Mouse (Mus musculus) liver, embryonic 14.5 days (tissue): ENCODE measurements around the gene Nmi. TPM values are rescaled to one million over a fixed set of nuclear protein-coding genes. Genes with fewer than 3 reads are reported as not detected.
A peak's percentile ranks its signal among the peaks of the same experiment; 100 is the strongest.

Source experiments
- ATAC-seq: fragments of 200-750 bp; cut with Nextera tagmentation; 2 replicates; pipeline ENCODE4 v1.8.0; 2017; ENCODE audit warnings: moderate number of reproducible peaks, mild to moderate bottlenecking, moderate library complexity; ENCODE audit not compliant: insufficient read depth
- DNase-seq, 3 experiments: peaks; one replicate each; pipeline ENCODE4 v3.0.0-alpha.2; 2012 to 2013; ENCODE audit warnings: low read depth in 3 of 3, low spot score in 3 of 3
- H3K27ac ChIP-seq: fragments of 300-500 bp; sonication (generic); 2 replicates; pipeline ENCODE4 v1.5.1; 2014; ENCODE audit warnings: moderate library complexity, mild to moderate bottlenecking, control low read depth, inconsistent platforms
- H3K27me3 ChIP-seq: fragments of 300-500 bp; sonication (generic); 2 replicates; pipeline ENCODE4 v1.6.1; 2014; ENCODE audit warnings: mild to moderate bottlenecking, low read length, moderate library complexity; ENCODE audit not compliant: control insufficient read depth, insufficient read depth
- H3K36me3 ChIP-seq: fragments of 300-500 bp; sonication (generic); replicated peaks from 2 replicates; pipeline ENCODE4 v1.6.1; 2014; ENCODE audit warnings: low read depth; ENCODE audit not compliant: control insufficient read depth, insufficient read depth
- H3K4me1 ChIP-seq, 2 experiments: fragments of 200-500 bp in 1 of 2; fragments of 300-500 bp in 1 of 2; sonication (generic) in 1 of 2; replicated peaks; 2 replicates each; pipeline ENCODE4 v1.6.1; 2012 to 2014; ENCODE audit warnings: antibody characterized with exemption in 1 of 2, inconsistent platforms in 1 of 2, low read length in 1 of 2; ENCODE audit not compliant: control insufficient read depth in 2 of 2, insufficient read depth in 2 of 2
- H3K4me2 ChIP-seq: fragments of 300-500 bp; sonication (generic); 2 replicates; pipeline ENCODE4 v1.6.1; 2014; ENCODE audit warnings: low read depth, mild to moderate bottlenecking, control low read depth, moderate library complexity
- H3K4me3 ChIP-seq, 2 experiments: fragments of 200-500 bp in 1 of 2; fragments of 300-500 bp in 1 of 2; sonication (generic) in 1 of 2; 2 replicates each; pipeline ENCODE4 v1.5.1; 2012 to 2014; ENCODE audit warnings: low read depth in 2 of 2, low read length in 2 of 2, mild to moderate bottlenecking in 2 of 2, control low read depth in 1 of 2, inconsistent platforms in 1 of 2, moderate library complexity in 1 of 2; ENCODE audit not compliant: insufficient read depth in 1 of 2
- H3K9ac ChIP-seq: fragments of 300-500 bp; sonication (generic); replicated peaks from 2 replicates; pipeline ENCODE4 v1.6.1; 2014; ENCODE audit warnings: mild to moderate bottlenecking, control low read depth, moderate library complexity
- H3K9me3 ChIP-seq: fragments of 300-500 bp; sonication (generic); 2 replicates; pipeline ENCODE4 v1.6.1; 2016; ENCODE audit warnings: low read length, mixed read lengths; ENCODE audit not compliant: control insufficient read depth
- CTCF ChIP-seq: IDR thresholded peaks from 2 replicates; pipeline ENCODE4 v1.5.1; 2016; ENCODE audit warnings: antibody characterized with exemption, low read depth, control low read depth
- EP300 ChIP-seq: IDR thresholded peaks from 2 replicates; pipeline ENCODE4 v1.6.1; 2016; ENCODE audit warnings: antibody characterized with exemption, low read depth
- WGBS: fragments of 180-500 bp; shearing (Covaris S2); extraction: QIAGEN DNeasy Blood & Tissue Kit; methylation state at CpG from one replicate; pipeline ENCODE4 v1.1.7; 2014; ENCODE audit not compliant: insufficient replicate concordance; 5-methylcytosine and 5-hydroxymethylcytosine counted together
- polyA plus RNA-seq, 2 experiments: library from polyadenylated mRNA; depleted of rRNA in 1 of 2; stranded (reverse) in 1 of 2; unstranded in 1 of 2; fragments of >200 nt; fragmentation: Nextera tagmentation in 1 of 2; extraction: Ambion mirVana in 1 of 2; gene quantifications; 2 replicates each; pipeline versions ENCODE4 v1.2.1 to v1.2.3; 2012 to 2014

Nmi gene
- polyA plus RNA-seq, 2 experiments = 5.1 to 11.0 TPM

- H3K4me1 ChIP-seq = no peaks in the 10 kb centered on the region
- H3K4me2 ChIP-seq = no peak overlapping the region
- peak in 1 of 3 experiments; percentile 34 for DNase-seq
- H3K9me3 ChIP-seq = no peaks in the 10 kb centered on the region
- H3K4me3 ChIP-seq = no peak overlapping the region
- no peak overlapping the region for H3K9ac ChIP-seq
- no peaks in the 10 kb centered on the region for H3K36me3 ChIP-seq
- no peaks in the 10 kb centered on the region for H3K27me3 ChIP-seq
- no peak overlapping the region for H3K27ac ChIP-seq
- 11% methylated on average over 5 of the region's 5 CpGs for WGBS
- TF ChIP-seq EP300 (no peak), CTCF (peak; percentile 68)
- no peak for ATAC-seq
Observed at GRCm38 (mm10) chr2:51914944-51915680, 58.2 kb downstream of the Nmi start.

- no peaks in the 10 kb centered on the region for H3K4me1 ChIP-seq
- no peak for DNase-seq
- no peaks in the 10 kb centered on the region for H3K27me3 ChIP-seq
- ATAC-seq = no peak
- no peaks in the 10 kb centered on the region for H3K9me3 ChIP-seq
- 41% methylated on average over 7 of the region's 7 CpGs for WGBS
- H3K9ac ChIP-seq = no peak overlapping the region
- no peaks in the 10 kb centered on the region for H3K36me3 ChIP-seq
- no peak overlapping the region for H3K4me2 ChIP-seq
- TF ChIP-seq EP300 (no peak), CTCF (0 out of 2 replicates have a peak, but pooled peaks have one; percentile 6)
- H3K27ac ChIP-seq = no peak overlapping the region
- no peak overlapping the region for H3K4me3 ChIP-seq
Observed at GRCm38 (mm10) chr2:51914532-51914931, 58.8 kb downstream of the Nmi start.

GRCm38 (mm10) chr2:51912740-51913139 lies 60.6 kb downstream of the Nmi start:
- Histone ChIP-seq H3K9ac (no peak overlapping the region), H3K4me3 (no peak overlapping the region), H3K4me2 (no peak overlapping the region), H3K9me3 (no peaks in the 10 kb centered on the region), H3K27ac (no peak overlapping the region), H3K36me3 (no peaks in the 10 kb centered on the region), H3K4me1 (no peaks in the 10 kb centered on the region), H3K27me3 (no peaks in the 10 kb centered on the region)
- ATAC-seq = no peak
- DNase-seq = no peak
- 34% methylated on average over 6 of the region's 6 CpGs for WGBS
- no peak for TF ChIP-seq EP300
- TF ChIP-seq CTCF = no peak

- H3K27ac ChIP-seq = no peak overlapping the region
- no peaks in the 10 kb centered on the region for H3K9me3 ChIP-seq
- ATAC-seq (no peak), DNase-seq (no peak)
- H3K4me3 ChIP-seq = no peak overlapping the region
- no peaks in the 10 kb centered on the region for H3K36me3 ChIP-seq
- H3K9ac ChIP-seq = no peak overlapping the region
- TF ChIP-seq EP300 = no peak
- TF ChIP-seq CTCF = no peak
- no peak overlapping the region for H3K4me2 ChIP-seq
- H3K27me3 ChIP-seq = no peaks in the 10 kb centered on the region
- no peaks in the 10 kb centered on the region for H3K4me1 ChIP-seq
- 64% methylated on average over 2 of the region's 2 CpGs for WGBS
Observed at GRCm38 (mm10) chr2:51911864-51912263, 61.4 kb downstream of the Nmi start.

GRCm38 (mm10) chr2:51907538-51908110 lies 65.7 kb downstream of the Nmi start:
- DNase-seq (no peak), ATAC-seq (no peak)
- Histone ChIP-seq H3K4me2 (no peak overlapping the region), H3K4me3 (no peak overlapping the region), H3K9ac (no peak overlapping the region), H3K36me3 (no peaks in the 10 kb centered on the region), H3K27me3 (no peaks in the 10 kb centered on the region), H3K4me1 (no peaks in the 10 kb centered on the region), H3K27ac (no peak overlapping the region), H3K9me3 (no peaks in the 10 kb centered on the region)
- TF ChIP-seq EP300 = no peak
- no peak for TF ChIP-seq CTCF
- WGBS = 31% methylated on average over 4 of the region's 4 CpGs
